Mouse (Mus musculus) adrenal gland, postnatal 14 days (tissue): ENCODE data around the gene Dcaf5. TPM values are rescaled to one million over a fixed set of nuclear protein-coding genes. Genes with fewer than 3 reads are reported as not detected.

Experiments used
- DNase-seq: peaks from one replicate; pipeline ENCODE4 v3.0.0; 2021; ENCODE audit warnings: mixed read lengths
- long read RNA-seq, 2 experiments: library from polyadenylated mRNA; stranded (forward); transcript quantifications; one replicate each; pipeline ENCODE4 v2.0.0; 2021
- total RNA-seq: library from RNA; stranded (reverse); gene quantifications from 2 replicates; pipeline ENCODE4 v1.2.3, GENCODE M21; 2021

The Dcaf5 gene
- 27.2 and 32.9 TPM in 2 replicates for total RNA-seq
- long read RNA-seq, experiment 1, full-length matches to known transcripts: 7 of 19 reads
- long read RNA-seq, experiment 1, partial matches to known transcripts: 3 of 19 reads
- long read RNA-seq, experiment 1, other reads (novel, unspliced or antisense): 9 of 19 reads
- long read RNA-seq, experiment 2, full-length matches to known transcripts: 1 of 10 reads
- long read RNA-seq, experiment 2, partial matches to known transcripts: 1 of 10 reads
- long read RNA-seq, experiment 2, other reads (novel, unspliced or antisense): 8 of 10 reads

DNA sequence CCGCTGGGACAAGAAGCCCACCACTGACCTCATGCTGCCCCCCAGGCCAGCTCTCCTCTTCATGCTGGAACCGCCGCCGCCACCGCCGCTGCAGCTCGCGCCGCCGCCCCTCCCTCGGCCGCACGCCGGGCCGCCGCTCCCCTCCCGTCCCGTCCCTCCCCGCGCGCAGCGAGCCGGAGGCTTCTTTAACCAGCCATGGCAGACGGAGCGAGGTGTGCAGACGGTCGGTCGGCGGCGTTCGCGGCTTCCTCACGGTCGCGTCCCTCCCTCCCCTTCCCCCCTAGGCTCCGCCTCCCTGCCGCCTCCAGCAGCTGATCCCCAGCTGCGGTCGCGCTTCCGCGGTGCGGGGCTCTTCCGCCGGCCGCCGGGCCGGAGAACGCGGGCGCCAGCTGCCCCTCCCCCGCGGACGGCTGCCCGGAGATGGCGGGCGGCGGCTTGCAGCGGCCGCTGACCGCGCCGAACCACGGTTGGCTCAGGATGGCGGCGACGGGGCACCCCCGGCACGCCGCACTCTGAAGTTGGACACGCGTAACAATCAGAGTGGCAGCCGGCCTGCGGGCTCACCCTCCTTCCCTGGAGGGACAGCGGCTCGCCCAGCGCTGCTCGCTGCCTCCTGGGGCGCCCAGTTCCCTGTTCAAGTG, at the start of gene Dcaf5:
Gene Dcaf5, minus strand, starts transcription at position 266 of the 641 bp plus-strand sequence.
- peak; percentile 90 for DNase-seq

DNA sequence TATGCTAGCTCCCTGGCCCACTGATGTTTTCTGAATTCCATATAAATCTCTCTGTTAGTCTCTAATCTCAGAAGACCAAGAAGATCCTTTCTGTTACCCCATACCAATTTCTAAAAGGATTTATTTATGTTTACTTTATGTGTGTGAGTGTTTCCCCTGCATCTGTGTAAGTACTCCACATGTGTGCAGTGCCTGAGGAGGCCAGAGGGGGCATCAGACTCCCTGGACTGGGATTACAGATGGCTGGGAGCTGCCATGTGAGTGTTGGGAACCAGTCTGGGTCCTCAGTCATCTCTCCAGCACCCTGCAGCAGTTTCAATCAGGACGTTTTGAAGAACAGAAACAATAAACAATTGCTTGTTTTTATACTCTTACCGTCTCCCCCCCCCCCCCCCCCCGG, 47.0 kb upstream of the Dcaf5 start:
- no peak for DNase-seq

DNA sequence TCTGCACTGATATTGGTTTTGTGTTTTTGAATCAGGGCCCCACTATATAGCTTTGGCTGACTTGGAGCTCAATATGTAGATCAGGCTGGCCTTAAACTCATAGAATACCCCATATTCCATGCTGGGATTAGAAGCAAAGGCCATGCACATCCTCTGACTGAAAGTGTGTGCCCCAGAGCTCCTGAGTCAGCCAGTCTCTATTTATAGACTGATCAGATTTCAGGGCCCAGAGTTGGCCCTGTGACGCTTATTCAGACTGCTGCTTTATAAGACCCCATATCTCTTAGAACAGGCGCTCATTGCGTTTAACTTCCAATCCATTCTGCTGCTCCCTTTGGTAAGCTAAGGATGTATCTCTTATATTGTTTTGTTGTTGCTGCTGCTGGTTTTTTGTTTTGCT, 43.6 kb upstream of the Dcaf5 start:
- no peak for DNase-seq

DNA sequence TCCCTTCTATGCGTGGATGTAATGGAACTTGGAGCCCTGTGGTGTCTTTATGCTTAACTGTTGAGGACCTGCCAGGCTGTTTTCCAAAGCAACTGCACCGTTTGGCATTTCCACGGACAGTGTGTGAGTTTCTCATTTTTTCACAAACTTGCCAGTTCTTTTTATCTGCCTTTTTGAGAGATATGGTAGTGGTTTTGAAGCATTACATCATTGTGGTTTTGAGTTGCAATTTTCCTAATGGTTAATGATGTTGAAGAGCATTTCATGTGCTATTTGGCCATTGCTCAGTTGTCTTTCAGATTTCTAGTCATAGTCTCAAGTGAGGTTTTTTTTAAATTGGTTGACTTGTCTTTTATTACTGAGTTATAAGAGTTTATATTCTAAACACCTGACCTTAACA, 37.3 kb upstream of the Dcaf5 start:
- no peak for DNase-seq

DNA sequence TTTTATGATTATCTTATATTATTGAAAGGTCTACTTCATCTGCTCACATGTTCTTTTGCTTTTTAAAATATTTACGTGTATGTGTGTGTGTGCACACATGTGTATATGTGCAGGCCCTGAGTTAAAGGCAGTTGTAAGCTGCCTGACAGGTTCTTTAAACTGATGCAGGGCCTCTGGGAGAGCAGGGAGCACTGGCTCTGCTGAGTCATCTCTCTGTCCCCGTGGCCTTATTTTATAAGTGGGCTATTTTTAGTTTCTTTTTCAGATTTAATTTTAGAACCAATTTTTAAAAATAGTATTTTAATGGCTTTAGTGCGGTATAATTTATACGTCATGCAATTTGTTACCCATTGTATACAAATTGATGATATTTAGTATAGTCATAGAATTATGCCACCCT, 35.5 kb upstream of the Dcaf5 start:
- DNase-seq: no peak

DNA sequence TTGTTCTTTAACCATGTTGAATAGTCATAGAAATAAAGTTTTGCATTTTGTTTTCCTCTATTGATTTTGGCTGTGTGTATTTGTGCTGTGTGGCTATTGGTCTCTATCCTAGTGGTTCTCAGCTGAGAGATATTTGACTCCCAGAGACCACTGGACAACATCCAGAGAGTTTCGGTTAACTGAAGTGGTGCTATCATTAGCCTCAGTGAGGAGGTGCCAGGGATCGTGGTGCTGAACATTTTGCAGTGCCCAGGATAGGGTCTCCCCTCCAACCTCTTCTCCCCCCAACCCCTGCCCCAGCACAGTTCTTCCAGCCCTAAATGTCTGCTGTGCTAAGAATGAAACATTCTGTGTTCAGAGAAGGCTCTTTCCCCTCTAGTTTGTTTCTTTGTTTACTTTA, 33.8 kb upstream of the Dcaf5 start:
- DNase-seq: no peak

DNA sequence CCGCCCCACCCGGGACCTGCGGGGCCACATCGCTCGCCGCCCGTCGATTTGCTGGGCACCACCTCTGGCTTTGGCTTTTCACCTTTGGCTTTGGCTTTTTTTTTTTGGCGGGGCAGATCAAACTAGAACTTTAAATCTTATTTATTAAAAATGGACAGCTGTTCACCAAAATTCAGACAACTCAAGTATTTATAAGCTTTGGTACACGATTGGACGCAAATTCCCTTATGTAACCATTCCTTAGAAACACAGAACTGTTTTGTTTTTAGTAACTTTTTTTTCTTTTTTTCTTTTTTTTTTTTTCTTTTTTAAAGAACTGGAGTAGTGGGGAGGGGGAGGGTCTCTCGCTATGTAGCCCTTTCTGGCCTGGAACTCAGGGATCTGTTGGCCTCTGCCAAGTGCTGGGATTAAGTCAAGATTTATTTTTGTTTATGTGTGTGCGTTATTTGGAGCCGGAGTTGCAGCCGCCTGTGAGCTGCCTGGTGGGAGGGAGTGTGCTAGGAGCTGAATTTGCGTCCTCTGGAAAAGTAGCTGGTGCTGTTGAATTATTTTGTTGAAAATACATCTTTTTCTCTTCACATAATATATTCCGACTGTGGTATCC, 27.4 kb upstream of the Dcaf5 start:
- peak; percentile 15 for DNase-seq

DNA sequence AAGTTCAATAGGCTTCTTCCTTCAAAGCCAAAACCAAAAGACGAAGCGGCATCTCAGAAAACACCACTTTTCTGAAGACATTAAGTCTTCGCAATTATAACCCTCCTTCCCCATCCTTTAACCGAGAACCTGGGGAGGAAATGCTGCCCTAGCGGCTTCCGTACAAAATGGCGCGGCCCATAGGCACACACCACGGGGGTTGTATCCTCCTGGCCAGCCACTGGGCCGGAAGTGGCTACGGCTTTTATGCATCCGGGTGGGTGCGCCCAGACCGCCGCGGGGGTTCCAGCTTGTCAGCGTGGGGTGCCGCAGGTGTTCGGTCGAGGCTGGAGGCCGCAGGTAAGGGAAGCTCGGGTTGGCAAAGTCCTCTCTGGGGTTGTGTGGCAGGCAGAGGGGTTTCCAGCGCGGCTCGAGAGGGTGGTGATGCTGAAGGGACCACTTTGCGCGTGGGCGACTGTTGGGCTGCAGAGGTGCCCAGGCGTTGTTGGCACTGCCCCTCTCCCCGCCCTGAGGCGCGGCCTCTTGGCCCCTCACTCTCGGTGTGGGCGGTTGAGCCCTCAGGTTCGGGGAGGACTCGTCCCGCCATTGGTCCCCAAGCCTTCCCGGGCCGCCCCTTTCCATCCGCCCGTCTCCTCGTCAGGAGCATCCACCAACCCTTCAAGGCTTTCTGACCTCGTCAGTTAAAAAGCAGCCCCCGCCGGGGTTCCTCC, 26.7 kb upstream of the Dcaf5 start, which contains the start of gene Exd2:
Gene Exd2, plus strand, starts transcription at position 154 of the 710 bp plus-strand sequence.
- peak; percentile 96 for DNase-seq

DNA sequence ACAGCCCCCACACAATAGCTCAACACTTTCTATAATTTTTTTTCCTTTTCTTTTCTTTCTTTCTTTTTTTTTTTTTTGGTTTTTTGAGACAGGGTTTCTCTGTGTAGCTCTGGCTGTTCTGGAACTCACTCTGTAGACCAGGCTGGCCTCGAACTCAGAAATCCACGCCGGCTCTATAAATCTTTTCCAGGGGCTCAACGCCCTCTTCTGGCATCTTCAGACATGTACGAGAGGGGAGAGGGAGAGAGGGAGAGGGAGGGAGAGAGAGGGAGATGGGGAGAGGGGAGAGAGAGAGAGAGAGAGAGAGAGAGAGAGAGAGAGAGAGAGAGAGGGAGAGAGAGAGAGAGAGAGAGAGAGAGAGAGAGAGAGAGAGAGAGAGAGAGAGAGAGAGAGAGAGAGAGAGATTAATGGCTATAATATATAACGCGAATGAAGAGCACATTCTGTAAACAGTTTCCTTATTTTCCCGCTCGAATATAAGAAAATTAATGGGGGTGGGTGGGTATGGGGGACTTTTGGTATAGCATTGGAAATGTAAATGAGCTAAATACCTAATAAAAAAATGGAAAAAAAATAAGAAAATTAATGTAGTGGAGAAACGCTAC, 26.0 kb upstream of the Dcaf5 start:
- peak; percentile 20 for DNase-seq

DNA sequence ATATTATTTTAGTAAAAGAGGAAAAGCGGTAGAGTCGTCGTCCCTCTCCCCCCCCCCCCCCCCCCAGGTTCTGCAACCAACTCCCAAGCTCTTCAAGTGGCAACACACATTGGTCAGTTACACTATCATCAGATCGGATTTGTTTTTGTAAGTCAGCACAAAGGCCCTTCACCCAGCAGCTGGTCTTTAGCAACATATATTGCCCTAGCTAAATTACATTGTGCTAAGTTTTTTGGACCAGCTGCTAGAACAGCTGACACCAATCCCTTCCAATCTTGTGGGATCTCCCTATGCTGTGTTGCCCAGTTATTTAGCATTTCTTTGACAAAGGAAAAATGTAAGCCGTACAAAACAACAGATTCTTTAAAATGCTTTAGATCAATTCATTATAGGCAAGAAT, 21.6 kb upstream of the Dcaf5 start:
- DNase-seq: no peak

DNA sequence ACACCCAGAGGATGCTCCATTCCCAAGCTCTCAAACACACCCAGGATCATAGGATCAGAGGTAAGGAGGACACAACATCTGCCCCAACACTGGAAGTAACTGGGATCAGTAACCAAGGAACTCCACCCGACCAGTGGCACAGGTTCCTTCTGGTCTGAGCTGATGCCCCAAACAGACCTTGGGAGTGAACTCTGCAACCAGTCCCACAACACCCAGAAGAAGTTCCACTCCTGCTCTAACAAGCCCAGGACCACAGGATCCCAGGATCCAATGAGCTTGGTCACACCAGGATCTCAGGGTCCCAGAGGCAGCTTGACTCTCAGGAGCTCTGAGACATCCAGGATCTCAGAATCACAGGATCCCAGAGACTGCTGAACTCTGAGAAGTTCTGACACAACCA, 17.1 kb upstream of the Dcaf5 start:
- DNase-seq: no peak

DNA sequence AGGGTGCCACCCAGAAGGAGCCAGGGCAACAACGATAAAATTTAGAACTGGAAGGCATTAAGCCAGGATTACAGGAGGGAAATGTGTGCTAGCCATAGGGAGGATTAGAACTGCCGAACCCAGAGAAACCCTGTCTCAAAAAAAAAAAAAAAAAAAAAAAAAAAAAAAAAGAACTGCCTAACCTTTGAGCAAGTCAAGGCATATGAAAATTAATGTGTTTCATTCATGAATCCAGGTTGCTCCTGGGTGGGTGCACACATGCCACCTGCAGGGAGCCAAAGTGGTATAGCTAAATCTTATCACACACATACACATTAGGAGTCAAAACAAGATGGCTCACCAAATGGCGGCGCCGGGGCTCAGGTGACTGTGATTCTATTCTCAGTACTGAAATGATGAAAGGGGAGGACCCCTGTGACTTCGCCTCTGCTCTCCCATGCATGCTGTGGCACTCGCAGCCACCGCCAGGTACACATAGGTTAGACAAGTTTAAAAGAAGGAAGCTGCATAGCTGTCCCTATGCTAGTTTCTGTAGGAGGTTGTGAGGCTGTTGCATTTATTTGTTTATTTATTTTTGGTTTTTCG, 8.2 kb upstream of the Dcaf5 start:
- DNase-seq: no peak

DNA sequence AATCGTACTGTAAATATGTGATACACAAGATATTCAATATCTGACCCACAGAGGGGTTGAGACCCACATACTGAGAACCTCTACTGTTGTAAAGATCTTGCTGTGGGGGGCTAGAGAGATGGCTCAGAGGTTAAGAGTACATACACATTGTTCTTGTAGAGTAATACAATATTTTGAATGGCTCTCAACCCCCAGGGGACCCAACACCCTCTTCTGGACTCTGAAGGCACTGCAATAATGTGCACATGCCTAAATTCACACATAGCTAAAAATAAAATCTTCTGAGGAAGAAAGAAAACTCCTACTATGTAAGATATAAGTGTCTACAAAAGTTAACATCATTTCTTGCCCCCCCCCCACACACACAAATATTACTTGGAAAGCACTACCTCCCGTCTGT, 4.6 kb upstream of the Dcaf5 start:
- DNase-seq: peak; percentile 30

DNA sequence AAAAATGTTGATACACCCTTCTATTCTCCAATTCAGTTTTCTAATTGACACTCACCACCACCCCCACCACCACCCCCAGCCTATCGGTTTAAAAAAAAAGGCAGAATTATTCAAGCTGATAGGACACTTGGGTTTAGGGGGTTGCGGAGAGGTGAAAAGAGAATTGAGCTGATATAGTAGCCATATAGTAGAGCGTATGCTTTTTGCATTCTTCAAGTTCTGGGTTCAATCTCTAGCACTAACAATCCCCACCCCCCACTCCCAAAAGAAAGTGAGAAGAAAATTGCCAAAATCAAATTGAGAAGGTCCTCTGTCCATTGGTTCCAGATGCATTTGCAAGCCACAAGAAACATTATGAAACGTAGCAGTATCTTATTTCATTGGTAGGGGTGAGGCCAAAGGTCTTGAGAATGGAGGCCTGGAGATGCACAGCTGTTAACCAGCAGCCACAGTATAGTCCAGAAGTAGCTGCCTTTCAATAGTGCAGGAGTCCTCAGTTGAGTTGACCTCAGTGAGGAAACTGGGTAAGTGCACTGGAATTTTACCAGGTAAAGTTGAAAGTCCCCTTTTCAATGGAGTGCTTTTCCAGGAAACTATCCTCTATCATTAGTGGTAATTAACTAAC, 762 bp upstream of the Dcaf5 start:
- no peak for DNase-seq

DNA sequence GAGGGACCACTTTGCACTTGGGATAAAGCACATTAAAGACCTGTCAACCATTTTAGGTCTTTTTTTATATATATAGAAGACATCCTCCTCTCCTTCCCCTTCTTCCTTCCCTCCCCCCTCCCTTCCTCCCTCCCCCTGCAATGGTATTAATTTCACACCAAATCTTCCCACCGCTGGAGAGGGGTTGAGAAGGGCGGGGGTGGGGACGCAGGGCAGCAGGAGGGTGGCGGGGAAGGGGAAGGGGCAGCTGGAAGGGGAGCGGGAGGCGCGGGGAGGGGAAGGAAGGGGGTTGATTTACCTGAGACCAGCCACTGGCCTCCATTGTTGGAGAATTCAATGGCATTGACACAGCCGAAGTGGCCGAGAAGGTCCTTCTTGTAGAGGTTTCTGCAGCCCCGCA, 514 bp downstream of the Dcaf5 start:
- DNase-seq: no peak

DNA sequence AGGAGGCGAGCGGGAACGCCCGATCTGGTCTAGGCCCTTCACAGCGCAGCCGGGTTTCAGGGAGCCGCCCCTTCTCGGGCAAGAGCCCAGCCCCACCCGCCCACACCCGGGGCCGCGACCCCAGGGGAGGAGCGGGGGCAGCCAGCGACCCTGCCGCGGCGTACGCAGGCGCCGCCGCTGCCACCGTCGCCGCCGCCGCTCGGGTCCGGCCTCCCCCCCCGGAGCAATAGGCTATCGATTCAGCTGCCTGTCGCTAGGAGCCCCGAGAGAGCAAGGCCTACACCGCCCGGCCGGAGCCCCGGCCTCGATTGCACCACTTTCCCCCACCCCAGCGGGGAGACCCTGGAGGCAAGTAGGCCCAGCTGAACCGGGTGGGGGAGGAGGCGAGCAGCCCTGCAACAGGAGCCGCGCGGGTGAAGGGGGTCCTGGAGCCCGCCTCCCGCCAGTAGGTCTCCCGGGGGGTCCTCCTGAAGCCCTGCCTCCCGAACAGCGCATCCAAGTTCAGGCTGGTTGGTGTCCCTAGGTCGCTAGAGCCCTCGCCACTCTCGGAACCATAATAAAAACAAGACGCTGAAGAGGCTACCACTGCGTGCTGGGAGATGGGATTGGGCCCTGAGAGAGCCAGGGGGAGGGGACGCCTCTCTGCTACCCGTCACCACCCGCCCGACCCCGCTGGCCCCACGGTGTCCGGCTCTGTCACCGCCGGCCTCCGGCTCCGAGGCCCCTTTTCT, 1.3 kb downstream of the Dcaf5 start:
- DNase-seq: peak; percentile 90

DNA sequence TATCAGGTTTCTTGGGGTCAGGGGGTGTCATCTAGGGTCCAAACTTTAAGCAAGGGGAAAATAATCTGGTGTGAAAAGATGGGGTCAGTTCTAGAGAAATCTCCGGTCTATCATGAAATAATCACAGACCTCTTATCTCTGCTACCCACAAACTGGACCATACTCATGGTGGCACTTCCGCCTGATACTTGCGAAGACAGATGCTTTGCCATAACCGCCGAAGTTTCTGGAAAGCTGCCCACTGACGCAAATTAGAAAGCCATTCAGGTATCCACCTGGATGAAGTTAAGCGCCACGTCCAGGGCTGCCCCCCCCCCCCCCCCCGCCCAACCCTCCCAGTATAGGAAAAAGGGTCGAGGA, 1.8 kb downstream of the Dcaf5 start:
- DNase-seq: no peak

DNA sequence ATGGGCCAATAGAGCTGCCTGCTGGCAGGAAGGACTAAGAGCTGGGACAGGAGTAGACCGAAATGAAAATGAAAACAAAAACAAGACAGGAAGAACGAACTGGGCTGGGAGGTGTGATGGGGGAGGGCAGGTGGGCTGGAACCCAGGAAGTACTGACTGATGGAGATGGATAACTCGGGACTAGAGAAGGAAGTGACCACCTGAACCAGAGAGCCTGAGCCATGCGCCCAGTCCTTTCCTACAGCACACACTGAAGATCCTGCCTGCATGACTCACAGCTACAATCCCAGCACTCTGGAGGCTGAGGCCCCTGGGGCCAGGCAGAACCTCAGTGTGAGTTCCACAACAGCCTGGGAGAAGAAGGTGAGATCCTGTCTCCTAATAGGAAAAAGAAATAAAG, 3.1 kb downstream of the Dcaf5 start:
- DNase-seq: peak; percentile 57

DNA sequence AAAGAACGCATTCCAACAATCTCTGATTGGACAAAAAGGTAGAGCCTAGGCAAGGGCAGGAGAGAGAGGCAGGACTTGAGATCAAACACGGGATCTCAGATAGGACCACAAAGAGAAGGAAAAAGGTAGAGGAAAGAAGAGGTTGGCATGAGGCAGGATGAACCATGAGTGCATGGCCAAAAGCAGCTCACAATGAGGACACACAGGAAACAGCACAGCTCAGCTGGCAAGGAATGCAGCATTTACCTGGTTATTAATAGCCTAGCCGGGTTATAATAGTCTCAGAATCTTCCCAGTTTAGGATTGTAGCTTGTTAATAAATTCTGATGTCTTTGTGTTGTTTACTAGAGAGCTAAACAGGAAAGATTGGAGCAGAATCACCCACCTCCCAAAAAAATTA, 8.7 kb downstream of the Dcaf5 start:
- no peak for DNase-seq

DNA sequence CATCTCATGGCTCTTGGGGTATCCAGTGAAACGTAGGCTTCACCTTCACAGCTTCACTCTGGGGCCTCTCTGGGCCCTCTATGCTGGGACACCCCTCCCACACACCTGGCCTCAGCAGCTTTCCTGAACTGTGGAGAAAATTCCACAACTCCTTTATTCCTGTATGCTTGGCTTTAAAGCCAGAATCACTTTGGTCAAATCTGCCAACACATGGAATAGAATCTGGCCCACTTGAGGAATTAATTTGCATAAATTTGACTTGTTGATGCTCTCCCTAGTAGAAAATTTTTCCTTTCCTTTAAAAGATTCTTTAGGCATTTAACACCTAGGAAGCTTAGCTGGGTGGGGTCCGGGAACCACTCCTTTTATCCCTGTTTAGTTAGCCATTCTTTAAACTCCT, 21.3 kb downstream of the Dcaf5 start:
- DNase-seq: no peak

DNA sequence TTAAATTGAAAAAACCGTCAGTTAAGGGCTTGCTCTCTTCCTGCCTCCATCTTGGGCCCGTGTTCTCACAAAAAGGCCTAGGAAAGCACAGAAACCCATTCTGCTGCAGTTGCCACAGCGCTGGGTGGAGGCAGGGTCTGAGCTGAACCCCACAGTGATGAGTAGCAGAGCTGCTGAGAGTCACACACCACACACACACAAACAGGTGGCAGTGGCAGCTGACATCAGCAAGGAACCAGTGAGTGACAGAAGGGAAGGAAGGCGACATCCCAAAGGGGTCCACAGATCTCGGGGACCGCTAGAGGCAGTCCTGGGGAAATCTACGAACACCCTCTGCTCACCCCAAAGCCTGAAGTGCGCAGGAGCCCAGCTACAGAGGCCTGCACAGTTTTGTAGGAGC, 25.5 kb downstream of the Dcaf5 start:
- no peak for DNase-seq
